Mouse (Mus musculus): ENCODE data around the gene Cbx1.
"Not testable (repeated sequence)": the region's sequence is repeated elsewhere in the genome, so short reads cannot be mapped to it uniquely, and the experiment has no call there.

GRCm38 (mm10) chr11:96811188-96811587 is 22.3 kb downstream of the Cbx1 start:
- TF ChIP-seq GATA1, TAL1 (IDR thresholded peaks at IDR 0.05; ENCODE audit: low read length): not testable (repeated sequence)

Data from erythroblast, embryonic 14.5 days (primary cell).